Comparison of ENCODE assay signal across 25 mouse cellular contexts in genomic region chr12:31283131-31283530, GRCm38 (mm10). TPM values are rescaled to one million over a fixed set of nuclear protein-coding genes. Genes with fewer than 3 reads are reported as not detected.
DNase-seq lines count a peak whose midpoint lies in the region; ATAC-seq and TF ChIP-seq lines count a peak whose summit lies in the region.
"Had no signal": no experiment of that assay in that cellular context is flagged by ENCODE, and none has a peak within 500 bp of the region (broad histone marks: within the 10 kb centered on the region; RNA-seq: fewer than 3 reads in every experiment).

No protein-coding gene starts in this region.

- TF ChIP-seq CTCF in lung, embryonic 14.5 days (IDR thresholded peaks at IDR 0.05; ENCODE audit: low read depth) = no peak

- 68% methylated on average over 4 of the region's 4 CpGs for WGBS in lung, embryonic 14.5 days

- H3K4me3 ChIP-seq in lung, embryonic 14.5 days (ENCODE audit: low read depth, low read length) = no peak overlapping the region
- H3K4me3 ChIP-seq: embryonic facial prominence, embryonic 13.5 days; forebrain, embryonic 12.5 days; heart, adult 2 months; heart, embryonic 15.5 days; hindbrain, embryonic 13.5 days had no signal

- H3K9me3 ChIP-seq in lung, embryonic 14.5 days (ENCODE audit: low read depth, low read length) = no peaks in the 10 kb centered on the region
- H3K9me3 ChIP-seq: embryonic facial prominence, embryonic 13.5 days; forebrain, embryonic 12.5 days; G1E; heart, embryonic 15.5 days; hindbrain, embryonic 13.5 days had no signal

- peak overlapping the region; percentile 43; the same call in 1 of the 2 replicates for H3K27ac ChIP-seq in lung, embryonic 14.5 days (ENCODE audit: low read depth)
- H3K27ac ChIP-seq: forebrain, embryonic 12.5 days; heart, adult 2 months; heart, embryonic 15.5 days; hindbrain, embryonic 13.5 days had no signal

- peaks cover 97% of the 10 kb centered on the region for H3K36me3 ChIP-seq in lung, embryonic 14.5 days (ENCODE audit: insufficient read depth)
- H3K36me3 ChIP-seq: forebrain, embryonic 12.5 days; G1E; hindbrain, embryonic 13.5 days had no signal

- no peak overlapping the region for H3K4me2 ChIP-seq in lung, embryonic 14.5 days
- H3K4me2 ChIP-seq: embryonic facial prominence, embryonic 13.5 days; forebrain, embryonic 12.5 days; heart, embryonic 11.5 days; heart, embryonic 15.5 days; hindbrain, embryonic 13.5 days had no signal

- DNase-seq in kidney, postnatal 10 days = peak; percentile 4
- no peak for DNase-seq in kidney, adult 9 months
- DNase-seq in lung, embryonic 14.5 days = no peak
- no peak for DNase-seq in lung, postnatal 14 days
- DNase-seq in 416B (ENCODE audit: low read depth) = peak; percentile 32
- DNase-seq in adipocyte (ENCODE audit: low spot score) = peak; percentile 77
- no peak for DNase-seq in cerebellum, postnatal 4 days (ENCODE audit: low spot score in 2 of 2)
- DNase-seq: adrenal gland, postnatal 10 days; B cell, adult 2 months; cerebellum, adult 11-12 months; cerebellum, adult 9-10 months; cerebellum, postnatal 25 days; gastrocnemius, postnatal 14 days; heart, adult 2 months; heart, postnatal 14 days had no signal

- no peak overlapping the region for H3K9ac ChIP-seq in lung, embryonic 14.5 days
- H3K9ac ChIP-seq: embryonic facial prominence, embryonic 13.5 days; forebrain, embryonic 12.5 days; heart, embryonic 15.5 days; hindbrain, embryonic 13.5 days had no signal

- ATAC-seq in lung, embryonic 14.5 days (ENCODE audit: insufficient read depth) = no peak
- ATAC-seq: CD4-positive, CD25-positive, alpha-beta regulatory T cell, adult 4 months; forebrain, embryonic 16.5 days had no signal

- H3K4me1 ChIP-seq in lung, embryonic 14.5 days (ENCODE audit: insufficient read depth) = peaks cover 4% of the 10 kb centered on the region; the same call in 1 of the 2 replicates
- H3K4me1 ChIP-seq: hindbrain, embryonic 13.5 days had no signal

- H3K27me3 ChIP-seq in lung, embryonic 14.5 days (ENCODE audit: insufficient read depth, low read length) = no peaks in the 10 kb centered on the region
- H3K27me3 ChIP-seq: embryonic facial prominence, embryonic 13.5 days; heart, embryonic 15.5 days; hindbrain, embryonic 13.5 days had no signal

RNA-seq across cellular contexts. Expression of gene Lamb1, which starts 18.1 kb away (rescaled TPM):
- polyA plus RNA-seq in lung, embryonic 14.5 days (2014; fragmentation: Nextera tagmentation; extraction: Ambion mirVana) = 118 and 123 TPM in 2 replicates
- polyA plus RNA-seq: CD4-positive, CD25-positive, alpha-beta regulatory T cell, adult 4 months; G1E had no signal

RNA-seq across cellular contexts. Expression of gene Gm6993, which starts 42.6 kb away (rescaled TPM):
- polyA plus RNA-seq in lung, embryonic 14.5 days (2014; fragmentation: Nextera tagmentation; extraction: Ambion mirVana) = not detected in 2 replicates
- polyA plus RNA-seq: brain, embryonic 14.5 days; CD4-positive, CD25-positive, alpha-beta regulatory T cell, adult 4 months; embryonic facial prominence, embryonic 13.5 days; forebrain, embryonic 12.5 days; forebrain, embryonic 16.5 days; G1E; gonadal fat pad, adult 2 months; heart, adult 2 months; heart, embryonic 11.5 days; heart, embryonic 15.5 days; hindbrain, embryonic 13.5 days had no signal

Comparison
In these comparisons a context has a peak if more than half of its experiments do, and no peak if none do; other contexts are left out.
1. DNase-seq: peak in kidney, postnatal 10 days (single experiment), 416B (single experiment) and adipocyte (single experiment); none in kidney, adult 9 months (single experiment), lung, embryonic 14.5 days (single experiment), lung, postnatal 14 days (single experiment) and cerebellum, postnatal 4 days (0 of 2).